Mouse (Mus musculus) induced T-regulatory cell, adult 2 months (primary cell): ENCODE measurements around the gene Nfyc.

Source experiments
- DNase-seq: peaks from one replicate; pipeline ENCODE4 v3.0.0-alpha.2; 2012; ENCODE audit warnings: low read depth

Gene Nfyc

GRCm38 (mm10) chr4:120825577-120826326 is 5.6 kb downstream of the Nfyc start:
- peak; percentile 100 for DNase-seq

- DNase-seq: peak; percentile 91
These were observed 6.2 kb downstream of the Nfyc start for GRCm38 (mm10) chr4:120825100-120825553.

DNA sequence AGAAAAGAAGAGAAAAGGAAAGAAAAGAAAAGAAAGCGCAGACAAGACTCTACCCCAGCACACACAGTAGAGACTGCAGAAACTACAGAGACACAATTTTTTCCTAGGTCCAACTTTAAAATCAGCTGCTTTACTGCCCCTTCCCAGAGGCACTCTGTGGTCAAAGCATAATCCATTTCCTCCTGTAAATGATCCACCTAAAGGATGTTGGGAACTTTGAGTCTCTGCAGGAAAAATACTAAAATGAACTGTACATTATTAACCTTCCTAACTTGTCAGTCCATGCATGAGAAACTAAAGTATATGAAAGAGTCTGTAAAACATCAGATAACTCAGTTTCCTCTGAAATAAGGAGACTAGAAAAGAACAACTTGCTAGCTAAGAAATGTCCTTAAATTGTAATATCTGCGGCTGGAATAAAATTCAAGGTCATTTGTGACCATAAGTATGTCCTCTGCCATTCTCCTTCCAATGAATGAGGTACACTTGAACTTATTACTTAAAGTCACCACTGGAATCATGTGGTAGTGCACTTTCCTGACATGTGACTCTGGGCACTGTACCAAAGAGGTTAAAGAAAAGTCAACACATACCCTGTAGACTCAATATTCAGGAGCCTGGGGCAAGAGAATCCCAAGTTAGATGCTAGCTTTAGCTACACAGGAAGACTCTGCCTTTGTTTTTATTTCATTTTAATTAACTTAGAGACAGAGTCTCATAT is 9.0 kb downstream of the Nfyc start:
- no peak for DNase-seq

DNA sequence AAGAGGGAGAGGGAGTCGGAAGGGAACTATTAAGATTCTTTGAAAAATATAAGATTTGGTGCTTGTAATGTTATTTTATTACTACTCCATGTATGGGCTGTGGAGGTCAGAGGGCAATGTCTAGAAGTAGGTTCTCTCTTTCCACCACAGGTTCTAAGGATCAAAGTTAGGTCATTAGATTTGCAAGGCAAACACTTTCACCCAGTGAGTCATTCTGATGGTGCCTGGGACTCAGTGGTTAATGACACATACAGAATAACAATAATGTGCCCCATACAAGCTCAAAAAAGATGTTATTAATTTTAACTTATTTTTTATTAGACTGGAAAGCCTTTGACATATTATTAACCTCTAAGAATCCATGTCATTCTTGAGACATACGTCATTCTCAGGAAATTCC is 11.5 kb downstream of the Nfyc start:
- DNase-seq: no peak

GRCm38 (mm10) chr4:120819296-120819695 is 12.1 kb downstream of the Nfyc start:
- no peak for DNase-seq

DNA sequence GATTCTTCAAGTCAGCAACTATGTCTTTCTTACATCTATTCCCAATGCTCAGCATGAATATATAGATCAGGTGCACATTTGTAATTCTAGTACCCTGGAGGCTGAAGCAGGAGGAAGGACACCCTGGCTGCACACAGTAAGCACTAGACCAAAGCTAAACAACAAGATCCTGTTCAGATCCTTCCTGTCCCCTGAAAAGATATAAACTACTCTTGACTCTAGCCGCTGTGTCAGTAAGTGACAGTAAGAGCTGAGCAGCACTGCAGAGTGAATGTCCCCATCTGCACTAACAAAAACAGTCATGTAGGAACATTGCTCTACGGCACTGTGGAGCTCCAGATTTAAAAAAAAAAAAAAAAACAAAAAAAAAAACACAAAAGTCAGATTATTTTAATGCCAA is 13.4 kb downstream of the Nfyc start:
- no peak for DNase-seq

GRCm38 (mm10) chr4:120817002-120817774 is 14.2 kb downstream of the Nfyc start:
- no peak for DNase-seq

DNA sequence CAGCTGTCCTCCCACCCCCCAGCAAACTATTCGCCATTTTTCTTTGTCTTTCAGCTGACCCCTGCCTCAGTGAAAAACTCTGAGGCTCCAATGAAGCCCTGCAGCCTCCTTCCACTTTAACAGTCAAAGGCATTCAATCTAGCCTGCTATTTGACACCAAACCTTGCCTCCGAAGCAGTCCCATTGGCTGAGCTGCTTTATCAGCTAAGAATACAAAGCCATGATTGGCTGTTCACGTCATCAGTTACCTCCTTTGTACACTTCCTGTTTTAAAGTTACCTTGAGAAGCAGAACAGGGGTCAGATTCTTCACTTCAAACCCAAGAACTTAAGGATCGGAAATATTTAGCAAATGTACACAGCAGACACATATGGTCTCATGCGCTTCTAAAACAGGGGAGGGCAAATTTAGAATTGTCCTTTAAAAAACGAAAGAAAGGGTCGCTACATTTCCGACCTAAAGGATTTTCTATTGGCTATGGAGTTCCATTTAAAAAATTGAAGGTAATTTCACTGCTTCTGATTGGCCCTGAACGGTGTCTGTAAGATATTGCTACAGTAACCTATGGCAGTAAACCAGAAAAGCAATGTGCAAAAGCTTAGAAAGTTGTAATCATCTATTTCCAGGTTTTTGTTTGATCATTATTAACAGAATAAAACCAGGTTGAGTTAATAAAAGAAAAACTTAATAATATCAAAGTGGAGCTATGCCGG is 15.6 kb downstream of the Nfyc start:
- peak; percentile 94 for DNase-seq

- DNase-seq: no peak
These were observed 16.2 kb downstream of the Nfyc start for GRCm38 (mm10) chr4:120815163-120815562.

DNA sequence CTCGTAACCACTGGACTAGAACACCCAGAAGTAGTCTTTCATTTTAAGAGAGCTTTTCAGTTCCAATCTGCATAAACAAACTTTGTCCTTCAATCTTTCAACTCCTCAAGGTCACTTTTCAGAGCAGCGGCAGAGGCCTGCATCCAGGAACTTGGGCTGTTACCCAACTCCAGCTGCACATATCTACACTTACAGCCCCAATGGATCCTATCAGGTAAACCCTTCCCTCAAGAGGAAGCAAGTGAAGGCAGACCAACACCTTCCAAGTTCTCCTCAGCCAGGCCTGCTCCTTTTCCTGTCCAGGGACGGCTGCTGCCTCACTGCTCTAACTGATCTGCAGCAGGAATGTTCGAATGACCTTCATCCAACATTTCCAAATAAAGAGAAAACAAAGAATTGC is 17.2 kb downstream of the Nfyc start:
- no peak for DNase-seq

DNA sequence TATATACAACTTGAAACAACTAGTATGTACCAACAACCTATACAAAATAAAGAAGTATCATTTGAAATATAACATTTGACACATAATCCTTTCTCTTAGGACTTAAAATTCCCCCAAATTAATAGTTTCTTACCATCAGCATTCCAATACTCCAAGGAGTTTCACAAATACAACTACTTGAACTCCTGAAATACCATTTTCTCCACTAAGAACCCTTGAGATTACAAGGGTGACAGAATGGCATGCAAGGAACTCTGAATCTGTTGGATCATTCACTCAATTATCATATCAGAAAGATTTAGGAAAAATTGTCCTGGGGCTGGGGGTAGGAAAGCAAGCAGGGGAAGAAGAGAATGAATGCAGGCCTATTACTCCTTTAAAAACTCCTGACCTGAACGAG is 17.6 kb downstream of the Nfyc start:
- no peak for DNase-seq

GRCm38 (mm10) chr4:120805816-120806215 is 25.6 kb downstream of the Nfyc start:
- DNase-seq: no peak

GRCm38 (mm10) chr4:120801446-120801845 is 29.9 kb downstream of the Nfyc start:
- peak; percentile 74 for DNase-seq

DNA sequence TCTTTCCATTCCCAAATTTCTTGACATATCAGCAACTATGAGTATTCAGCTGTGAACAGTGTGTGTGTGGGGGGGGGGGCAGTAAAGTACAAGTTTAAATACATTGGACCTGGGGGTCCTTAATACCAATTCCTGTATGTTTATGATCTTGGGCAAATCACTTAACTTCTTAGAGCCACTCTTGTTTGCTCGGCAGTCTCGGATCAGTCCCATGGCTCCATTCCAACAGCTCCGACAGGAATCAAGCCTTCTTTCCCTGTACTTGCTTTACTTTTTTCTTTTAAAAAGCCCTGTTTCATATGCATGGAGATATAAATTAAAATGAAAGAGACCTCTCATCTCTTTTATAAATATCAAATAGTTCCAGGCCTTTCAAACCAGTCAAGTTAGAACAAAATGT is 30.7 kb downstream of the Nfyc start:
- DNase-seq: no peak

GRCm38 (mm10) chr4:120799680-120800166 is 31.6 kb downstream of the Nfyc start:
- no peak for DNase-seq

- peak; percentile 43 for DNase-seq
These were observed 33.2 kb downstream of the Nfyc start for GRCm38 (mm10) chr4:120797985-120798725.

GRCm38 (mm10) chr4:120796687-120797086 is 34.7 kb downstream of the Nfyc start:
- peak; percentile 37 for DNase-seq

DNA sequence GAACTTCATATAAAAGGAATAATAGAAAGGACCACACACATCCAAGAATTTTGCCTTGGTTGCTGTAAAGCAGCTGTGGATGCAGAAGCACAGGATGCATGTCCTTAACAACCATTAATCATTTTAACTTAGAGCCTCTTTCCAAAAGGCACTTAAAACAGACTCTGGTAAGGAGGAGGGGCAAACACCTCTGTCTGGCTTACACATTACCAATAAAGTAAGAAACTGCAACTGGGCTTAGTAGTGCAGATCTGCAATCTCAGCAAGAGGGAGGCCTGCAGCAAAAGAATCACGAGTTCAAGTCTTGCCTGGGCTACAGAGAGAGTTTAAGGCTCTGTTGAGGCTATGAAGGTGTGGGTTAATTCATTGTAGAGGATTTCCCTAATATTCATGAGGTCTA is 35.7 kb downstream of the Nfyc start:
- no peak for DNase-seq

DNA sequence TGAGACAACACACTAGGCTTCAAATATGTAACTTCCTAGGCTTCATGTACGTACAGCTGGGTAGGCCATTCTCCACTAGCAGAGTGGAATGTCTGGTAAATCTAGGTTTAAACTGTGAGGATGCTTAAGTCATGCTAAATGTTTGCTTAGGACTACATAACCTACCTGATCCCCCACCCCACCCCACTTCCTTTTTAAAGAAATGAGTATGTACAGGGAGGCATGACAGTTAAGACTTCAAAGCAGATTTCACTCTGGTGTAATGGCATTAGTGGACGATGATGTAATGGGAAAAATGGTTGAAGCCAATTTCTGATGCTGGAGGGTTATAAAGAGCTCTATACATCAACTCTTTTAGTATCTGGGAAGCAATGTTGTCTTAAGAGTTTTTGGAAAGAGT is 38.5 kb downstream of the Nfyc start:
- no peak for DNase-seq

- DNase-seq: no peak
These were observed 41.3 kb downstream of the Nfyc start for GRCm38 (mm10) chr4:120790027-120790426.

GRCm38 (mm10) chr4:120755801-120756200 is 75.6 kb downstream of the Nfyc start:
- no peak for DNase-seq
